Mouse (Mus musculus) stomach, postnatal 0 days (tissue): ENCODE results near the gene Fcf1. TPM values are rescaled to one million over a fixed set of nuclear protein-coding genes. Genes with fewer than 3 reads are reported as not detected.

Experiments used
- ATAC-seq: fragments of 200-750 bp; cut with Nextera tagmentation; 2 replicates; pipeline ENCODE4 v1.8.0; 2017; ENCODE audit not compliant: low FRiP score, low TSS enrichment
- DNase-seq: peaks from one replicate; pipeline ENCODE4 v3.0.0-alpha.2; 2016; ENCODE audit warnings: low spot score
- H3K27ac ChIP-seq: fragments of 300-500 bp; sonication (generic); replicated peaks from 2 replicates; pipeline ENCODE4 v1.5.1; 2014; ENCODE audit warnings: mild to moderate bottlenecking, control low read depth
- H3K27me3 ChIP-seq: fragments of 300-500 bp; sonication (generic); 2 replicates; pipeline ENCODE4 v1.6.1; 2014; ENCODE audit warnings: low read length; ENCODE audit not compliant: control insufficient read depth, insufficient read depth
- H3K36me3 ChIP-seq: fragments of 300-500 bp; sonication (generic); 2 replicates; pipeline ENCODE4 v1.6.1; 2014; ENCODE audit warnings: low read length, mixed read lengths; ENCODE audit not compliant: control insufficient read depth, insufficient read depth
- H3K4me1 ChIP-seq: fragments of 300-500 bp; sonication (generic); replicated peaks from 2 replicates; pipeline ENCODE4 v1.6.1; 2014; ENCODE audit warnings: antibody characterized with exemption; ENCODE audit not compliant: control insufficient read depth, insufficient read depth
- H3K4me2 ChIP-seq: fragments of 300-500 bp; sonication (generic); replicated peaks from 2 replicates; pipeline ENCODE4 v1.6.1; 2014; ENCODE audit warnings: low read depth, mild to moderate bottlenecking, control low read depth, moderate library complexity
- H3K4me3 ChIP-seq: fragments of 300-500 bp; sonication (generic); 2 replicates; pipeline ENCODE4 v1.5.1; 2014; ENCODE audit warnings: low read depth, low read length, control low read depth
- H3K9ac ChIP-seq: fragments of 300-500 bp; sonication (generic); 2 replicates; pipeline ENCODE4 v1.6.1; 2014; ENCODE audit warnings: mild to moderate bottlenecking, low read length, control low read depth, mixed read lengths
- H3K9me3 ChIP-seq: fragments of 300-500 bp; sonication (generic); 2 replicates; pipeline ENCODE4 v1.6.1; 2016; ENCODE audit warnings: low read length; ENCODE audit not compliant: control insufficient read depth
- CTCF ChIP-seq: IDR thresholded peaks from 2 replicates; pipeline ENCODE4 v1.5.1; 2016; ENCODE audit warnings: antibody characterized with exemption, low read depth, mild to moderate bottlenecking, moderate library complexity
- EP300 ChIP-seq: optimal IDR thresholded peaks from 2 replicates; pipeline ENCODE3; 2016; ENCODE audit warnings: antibody characterized with exemption
- WGBS: fragments of 180-500 bp; shearing (Covaris S2); extraction: QIAGEN DNeasy Blood & Tissue Kit; methylation state at CpG from one replicate; pipeline ENCODE4 v1.1.7; 2014; 5-methylcytosine and 5-hydroxymethylcytosine counted together
- polyA plus RNA-seq: library from polyadenylated mRNA; unstranded; fragments of >200 nt; fragmentation: Nextera tagmentation; extraction: Ambion mirVana; gene quantifications from 2 replicates; pipeline ENCODE4 v1.2.1, GENCODE M21; 2015

Gene Fcf1
- polyA plus RNA-seq, 1 experiment from 2014 or later: 99.2 TPM

DNA sequence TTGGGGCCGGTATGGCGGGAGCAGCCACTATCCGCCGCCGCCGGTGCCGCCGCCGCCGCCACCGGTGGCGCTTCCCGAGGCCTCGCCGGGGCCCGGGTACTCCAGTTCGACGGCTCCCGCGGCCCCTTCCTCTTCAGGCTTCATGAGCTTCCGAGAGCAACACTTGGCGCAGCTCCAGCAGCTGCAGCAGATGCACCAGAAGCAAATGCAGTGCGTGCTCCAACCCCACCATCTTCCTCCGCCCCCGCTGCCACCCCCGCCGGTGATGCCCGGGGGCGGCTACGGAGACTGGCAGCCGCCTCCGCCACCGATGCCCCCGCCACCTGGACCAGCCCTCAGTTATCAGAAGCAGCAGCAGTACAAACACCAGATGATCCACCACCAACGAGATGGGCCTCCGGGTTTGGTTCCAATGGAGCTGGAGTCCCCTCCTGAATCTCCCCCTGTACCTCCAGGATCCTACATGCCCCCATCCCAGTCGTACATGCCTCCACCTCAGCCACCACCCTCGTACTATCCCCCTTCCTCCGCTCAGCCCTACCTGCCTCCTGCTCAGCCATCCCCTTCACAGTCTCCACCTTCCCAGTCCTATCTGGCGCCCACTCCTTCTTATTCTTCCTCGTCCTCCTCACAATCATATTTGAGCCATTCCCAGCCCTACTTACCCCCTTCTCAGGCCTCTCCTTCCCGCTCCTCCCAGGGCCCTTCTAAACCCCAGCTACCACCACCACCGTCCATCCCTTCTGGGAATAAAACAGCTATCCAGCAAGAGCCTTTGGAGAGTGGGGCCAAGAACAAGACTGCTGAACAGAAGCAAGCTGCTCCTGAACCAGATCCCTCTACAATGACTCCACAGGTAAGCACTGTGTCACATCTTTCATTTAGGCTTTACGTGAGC is 26.1 kb downstream of the Fcf1 start:
- DNase-seq: peak; percentile 50
- TF ChIP-seq EP300 (no peak), CTCF (no peak)
- H3K9me3 ChIP-seq: no peaks in the 10 kb centered on the region
- under 1% methylated on average over 41 of the region's 44 CpGs for WGBS
- H3K9ac ChIP-seq: peak overlapping the region; percentile 94
- H3K36me3 ChIP-seq: no peaks in the 10 kb centered on the region
- peak; percentile 6; the same call in 1 of the 2 replicates for ATAC-seq
- peak overlapping the region; percentile 86 for H3K27ac ChIP-seq
- no peaks in the 10 kb centered on the region; the same call in 1 of the 2 replicates for H3K4me1 ChIP-seq
- peak overlapping the region; percentile 89 for H3K4me3 ChIP-seq
- H3K27me3 ChIP-seq: no peaks in the 10 kb centered on the region
- peak overlapping the region; percentile 90 for H3K4me2 ChIP-seq

- TF ChIP-seq EP300 (no peak), CTCF (no peak)
- peak overlapping the region; percentile 21; the same call in 1 of the 2 replicates for H3K4me2 ChIP-seq
- no peak overlapping the region for H3K27ac ChIP-seq
- H3K4me3 ChIP-seq: no peak overlapping the region
- no peaks in the 10 kb centered on the region for H3K27me3 ChIP-seq
- no peak for ATAC-seq
- DNase-seq: no peak
- no peaks in the 10 kb centered on the region; the same call in 1 of the 2 replicates for H3K4me1 ChIP-seq
- H3K9me3 ChIP-seq: no peaks in the 10 kb centered on the region
- no peaks in the 10 kb centered on the region for H3K36me3 ChIP-seq
- H3K9ac ChIP-seq: no peak overlapping the region
Measured at GRCm38 (mm10) chr12:84999053-84999452, 28.4 kb downstream of the Fcf1 start.

- Histone ChIP-seq H3K4me1 (no peaks in the 10 kb centered on the region), H3K4me3 (no peak overlapping the region), H3K4me2 (no peak overlapping the region), H3K27ac (no peak overlapping the region), H3K27me3 (no peaks in the 10 kb centered on the region), H3K36me3 (no peaks in the 10 kb centered on the region), H3K9me3 (no peaks in the 10 kb centered on the region), H3K9ac (no peak overlapping the region)
- TF ChIP-seq CTCF: no peak
- TF ChIP-seq EP300: no peak
- ATAC-seq (no peak), DNase-seq (no peak)
- WGBS: 91% methylated on average over 1 of the region's 1 CpGs
Measured at GRCm38 (mm10) chr12:85006206-85006605, 35.5 kb downstream of the Fcf1 start.

GRCm38 (mm10) chr12:85007021-85007420 is 36.3 kb downstream of the Fcf1 start:
- no peaks in the 10 kb centered on the region for H3K27me3 ChIP-seq
- H3K9me3 ChIP-seq: no peaks in the 10 kb centered on the region
- DNase-seq (no peak), ATAC-seq (no peak)
- no peaks in the 10 kb centered on the region for H3K4me1 ChIP-seq
- H3K27ac ChIP-seq: no peak overlapping the region
- no peak overlapping the region for H3K4me3 ChIP-seq
- H3K9ac ChIP-seq: no peak overlapping the region
- TF ChIP-seq EP300 (no peak), CTCF (no peak)
- no peaks in the 10 kb centered on the region for H3K36me3 ChIP-seq
- H3K4me2 ChIP-seq: no peak overlapping the region

DNA sequence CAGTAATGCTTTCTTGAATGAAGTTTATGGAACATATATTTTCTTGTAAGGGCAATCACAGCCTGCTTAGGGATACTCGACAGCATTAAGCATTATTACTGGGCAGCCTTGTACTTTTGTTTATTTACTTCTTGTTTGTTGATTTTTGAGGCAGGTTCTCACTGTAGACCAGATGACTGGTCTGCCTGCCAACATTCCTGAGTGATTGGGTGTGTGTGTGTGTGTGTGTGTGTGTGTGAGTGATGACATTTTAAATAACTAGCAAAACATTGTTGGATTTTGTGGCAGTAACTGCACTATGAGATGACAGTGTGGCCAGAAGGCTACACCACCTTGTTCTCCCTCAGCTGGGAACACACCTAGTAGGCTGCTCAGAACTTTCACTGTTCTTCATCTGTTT is 39.1 kb downstream of the Fcf1 start:
- Histone ChIP-seq H3K9ac (no peak overlapping the region), H3K27me3 (no peaks in the 10 kb centered on the region), H3K4me1 (no peaks in the 10 kb centered on the region), H3K4me2 (no peak overlapping the region), H3K4me3 (no peak overlapping the region), H3K27ac (no peak overlapping the region), H3K36me3 (peaks cover 11% of the 10 kb centered on the region), H3K9me3 (no peaks in the 10 kb centered on the region)
- TF ChIP-seq CTCF: no peak
- TF ChIP-seq EP300: no peak
- ATAC-seq: no peak
- DNase-seq: no peak
- 51% methylated on average over 1 of the region's 1 CpGs for WGBS

DNA sequence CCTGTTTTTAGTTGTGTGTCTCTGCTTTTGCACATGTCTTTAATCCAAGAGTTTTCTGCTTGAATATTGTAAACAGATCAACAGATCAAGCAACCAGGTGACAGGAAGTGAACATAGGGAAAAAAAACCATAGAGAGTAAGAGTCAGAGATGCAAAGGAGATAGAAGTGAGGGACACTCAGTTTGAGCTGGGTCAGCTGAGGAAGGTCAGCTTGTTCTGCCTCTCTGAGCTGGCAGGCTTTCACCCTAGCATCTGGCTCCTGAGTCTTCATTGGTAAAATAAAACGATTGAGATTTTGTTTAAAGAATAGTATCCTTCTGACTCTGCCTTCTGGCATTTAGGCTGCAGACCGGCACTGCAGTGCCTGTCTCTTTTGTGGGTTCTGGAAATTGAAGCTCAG is 39.8 kb downstream of the Fcf1 start:
- Histone ChIP-seq H3K27me3 (no peaks in the 10 kb centered on the region), H3K27ac (no peak overlapping the region), H3K36me3 (peaks cover 16% of the 10 kb centered on the region), H3K4me2 (no peak overlapping the region), H3K9ac (no peak overlapping the region), H3K4me3 (no peak overlapping the region), H3K9me3 (no peaks in the 10 kb centered on the region), H3K4me1 (no peaks in the 10 kb centered on the region)
- 65% methylated on average over 2 of the region's 2 CpGs for WGBS
- TF ChIP-seq CTCF (no peak), EP300 (no peak)
- no peak for DNase-seq
- no peak for ATAC-seq
